Mouse (Mus musculus) cortical plate, adult 2 months (tissue): ENCODE data around the gene Eapp.

Source experiments
- CTCF ChIP-seq: fragments of 200-500 bp; IDR thresholded peaks from 2 replicates; pipeline ENCODE4 v1.5.1; 2011; ENCODE audit warnings: mild to moderate bottlenecking, control low read depth, low read length; ENCODE audit not compliant: insufficient read depth; ENCODE audit errors: extremely low read depth
- POLR2A ChIP-seq: fragments of 200-500 bp; IDR thresholded peaks from 2 replicates; pipeline ENCODE4 v1.6.1; 2011; ENCODE audit warnings: mild to moderate bottlenecking, low read length, control low read depth; ENCODE audit not compliant: insufficient read depth; ENCODE audit errors: extremely low read depth

DNA sequence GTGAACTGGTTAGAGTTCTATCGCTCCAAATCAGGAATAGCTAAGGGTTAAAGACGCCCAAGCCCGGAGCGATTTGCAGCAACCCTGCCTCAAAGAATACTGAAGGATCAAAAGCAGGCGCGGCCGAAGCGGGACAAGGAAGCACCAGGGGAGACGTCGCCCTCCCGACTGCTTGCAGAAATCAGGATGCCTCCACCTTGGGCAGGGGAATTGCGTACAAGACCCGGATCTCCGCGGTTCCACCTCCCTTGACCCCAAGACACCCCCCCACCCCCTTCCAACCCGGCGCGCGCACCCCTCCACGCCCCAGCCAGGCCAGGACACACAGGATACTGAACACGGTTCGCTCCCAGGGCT, 39.7 kb downstream of the Eapp start:
- TF ChIP-seq CTCF (no peak), POLR2A (no peak)
